Mouse (Mus musculus) adrenal gland, postnatal 25 days (tissue): ENCODE results near the gene Med29. TPM values are rescaled to one million over a fixed set of nuclear protein-coding genes. Genes with fewer than 3 reads are reported as not detected.
A peak's percentile ranks its signal among the peaks of the same experiment; 100 is the strongest.
"Not testable (repeated sequence)": the region's sequence is repeated elsewhere in the genome, so short reads cannot be mapped to it uniquely, and the experiment has no call there.

ENCODE experiments used
- DNase-seq: peaks from one replicate; pipeline ENCODE4 v3.0.0; 2021; ENCODE audit warnings: mixed read lengths
- total RNA-seq: library from RNA; stranded (reverse); gene quantifications from 2 replicates; pipeline ENCODE4 v1.2.3, GENCODE M21; 2021

Gene Med29
- total RNA-seq, 1 experiment from 2014 or later, result 31.3 TPM

DNA sequence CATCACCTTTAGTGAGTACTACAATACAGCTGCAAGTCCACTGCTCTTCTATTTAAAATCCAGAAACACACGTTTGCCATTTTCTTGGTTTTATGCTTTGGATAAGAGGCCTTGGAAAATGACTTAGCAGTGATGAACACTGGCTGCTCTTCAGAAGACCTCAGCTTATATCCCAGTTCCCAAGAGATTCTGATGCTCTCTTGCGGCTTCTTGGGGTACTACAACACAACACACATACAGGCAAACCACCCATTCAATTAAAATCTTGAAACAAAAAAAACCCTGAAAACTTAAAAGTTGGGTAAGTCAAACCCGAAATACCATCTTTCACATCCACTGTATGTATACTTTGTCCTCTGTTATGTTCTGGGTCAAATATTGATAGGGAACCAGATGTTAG lies 5.5 kb upstream of the Med29 start:
- DNase-seq, result no peak

- DNase-seq, result no peak
These were observed 2.9 kb upstream of the Med29 start for GRCm38 (mm10) chr7:28395425-28395824.

DNA sequence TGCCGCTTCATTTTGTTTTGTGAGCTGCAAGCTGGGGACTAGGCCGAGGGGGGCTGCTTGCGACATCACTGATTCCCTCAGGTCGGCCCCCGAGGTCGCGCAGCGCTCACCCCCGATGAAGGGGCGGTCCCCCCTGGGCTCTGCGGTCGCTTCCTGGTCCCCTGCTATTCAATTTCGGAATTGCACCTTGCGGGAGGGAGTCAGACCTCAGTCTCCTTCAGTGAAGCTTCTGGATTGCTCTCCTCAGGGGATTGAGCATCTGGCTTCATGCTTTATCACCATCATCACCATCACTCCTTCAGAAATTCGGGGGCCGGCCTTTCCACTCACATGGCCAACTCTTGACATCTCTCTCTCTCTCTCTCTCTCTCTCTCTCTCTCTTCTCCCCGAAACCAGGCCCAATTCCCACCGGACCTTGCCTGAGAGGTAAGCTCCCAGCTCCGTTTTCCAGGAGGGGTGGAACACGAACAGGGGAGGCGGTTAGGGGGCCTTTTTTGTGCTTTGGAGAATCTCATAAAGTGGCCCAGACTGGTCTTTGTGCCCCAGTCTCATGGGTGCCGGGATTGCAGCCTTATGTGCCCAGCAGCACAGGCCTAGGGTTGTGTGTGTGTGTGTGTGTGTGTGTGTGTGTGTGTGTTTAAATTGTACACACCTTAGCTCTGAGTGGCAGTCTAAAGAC lies 904 bp upstream of the Med29 start:
- DNase-seq, result no peak

DNA sequence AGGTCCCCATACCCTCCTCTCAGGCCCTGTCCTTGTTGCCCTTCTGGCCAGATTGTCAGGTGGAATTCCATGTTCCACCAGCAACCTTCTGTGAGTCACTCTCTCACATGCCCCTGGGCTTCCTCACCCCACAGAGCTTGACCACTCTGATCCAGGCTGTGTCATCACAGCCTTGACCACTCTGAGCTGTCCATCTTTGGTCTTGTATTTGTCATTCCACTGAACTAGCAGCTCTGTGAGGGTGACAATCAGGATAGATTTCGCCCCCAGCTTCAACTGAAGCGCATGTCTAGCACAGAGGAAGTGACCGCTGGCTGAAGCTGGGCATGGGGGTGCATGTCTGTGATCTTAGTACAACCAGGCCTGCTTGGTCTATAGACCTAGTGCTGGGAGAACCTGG lies 2.2 kb downstream of the Med29 start:
- DNase-seq, result no peak

DNA sequence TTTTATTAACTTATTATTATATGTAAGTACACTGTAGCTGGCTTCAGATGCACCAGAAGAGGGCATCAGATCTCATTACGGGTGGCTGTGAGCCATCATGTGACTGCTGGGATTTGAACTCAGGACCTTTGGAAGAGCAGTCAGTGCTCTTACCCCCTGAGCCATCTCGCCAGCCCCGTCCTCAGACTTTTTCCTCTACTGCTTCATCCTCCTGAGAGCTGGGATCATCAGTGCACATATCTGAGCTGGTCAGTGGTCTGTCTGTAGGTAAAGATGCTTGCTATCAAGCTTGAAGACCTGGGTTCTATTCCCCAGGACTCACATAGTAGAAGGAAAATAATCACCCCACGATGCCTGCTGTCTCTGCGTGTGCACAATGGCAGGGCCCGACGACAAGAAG lies 5.1 kb downstream of the Med29 start:
- not testable (repeated sequence) for DNase-seq

- DNase-seq, result not testable (repeated sequence)
These were observed 5.6 kb downstream of the Med29 start for GRCm38 (mm10) chr7:28386877-28387276.

- DNase-seq, result peak; percentile 87
These were observed 6.0 kb downstream of the Med29 start for GRCm38 (mm10) chr7:28386462-28386861.

- no peak for DNase-seq
These were observed 6.5 kb downstream of the Med29 start for GRCm38 (mm10) chr7:28386007-28386406.

DNA sequence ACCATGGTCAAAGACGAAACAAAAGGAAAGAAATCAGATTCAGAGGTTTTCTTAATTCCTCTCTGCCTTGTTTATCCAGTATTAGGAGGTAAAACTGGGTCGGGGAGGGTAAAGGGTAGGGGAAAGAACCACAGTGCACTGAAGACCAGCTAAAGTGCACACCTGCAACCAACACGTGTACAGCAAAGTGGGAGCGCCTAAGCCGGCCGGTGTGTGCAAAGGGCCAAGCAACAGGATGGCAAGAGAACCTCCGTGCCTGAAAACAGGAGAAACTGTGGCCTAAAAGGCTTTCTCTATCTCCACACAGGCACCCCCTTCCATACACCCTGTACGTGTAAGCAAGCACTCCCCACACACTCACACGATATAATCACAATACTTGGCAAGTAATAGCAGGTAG lies 7.3 kb downstream of the Med29 start:
- DNase-seq, result no peak

DNA sequence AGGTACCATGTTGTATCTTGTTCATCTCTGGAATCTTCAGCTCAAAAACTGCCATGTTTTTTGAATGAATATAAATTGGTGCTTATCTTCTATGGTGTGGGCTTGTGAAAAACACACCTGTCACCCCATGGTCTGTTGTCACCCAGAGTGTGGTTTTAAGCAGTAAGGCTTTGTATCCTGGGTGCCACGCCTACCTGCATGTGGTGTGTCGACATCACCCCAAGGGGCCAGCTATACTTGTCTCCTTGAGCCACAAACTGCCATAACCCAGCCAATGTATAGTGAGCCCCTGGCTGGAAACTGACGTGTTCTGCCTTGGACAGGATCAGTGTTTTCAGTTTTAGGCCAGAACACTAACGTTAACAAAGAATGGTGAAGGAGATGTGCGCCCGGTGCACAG lies 8.3 kb downstream of the Med29 start:
- DNase-seq, result no peak

GRCm38 (mm10) chr7:28383606-28384005 lies 8.9 kb downstream of the Med29 start:
- DNase-seq, result no peak

GRCm38 (mm10) chr7:28382981-28383396 lies 9.5 kb downstream of the Med29 start:
- DNase-seq, result peak; percentile 55

DNA sequence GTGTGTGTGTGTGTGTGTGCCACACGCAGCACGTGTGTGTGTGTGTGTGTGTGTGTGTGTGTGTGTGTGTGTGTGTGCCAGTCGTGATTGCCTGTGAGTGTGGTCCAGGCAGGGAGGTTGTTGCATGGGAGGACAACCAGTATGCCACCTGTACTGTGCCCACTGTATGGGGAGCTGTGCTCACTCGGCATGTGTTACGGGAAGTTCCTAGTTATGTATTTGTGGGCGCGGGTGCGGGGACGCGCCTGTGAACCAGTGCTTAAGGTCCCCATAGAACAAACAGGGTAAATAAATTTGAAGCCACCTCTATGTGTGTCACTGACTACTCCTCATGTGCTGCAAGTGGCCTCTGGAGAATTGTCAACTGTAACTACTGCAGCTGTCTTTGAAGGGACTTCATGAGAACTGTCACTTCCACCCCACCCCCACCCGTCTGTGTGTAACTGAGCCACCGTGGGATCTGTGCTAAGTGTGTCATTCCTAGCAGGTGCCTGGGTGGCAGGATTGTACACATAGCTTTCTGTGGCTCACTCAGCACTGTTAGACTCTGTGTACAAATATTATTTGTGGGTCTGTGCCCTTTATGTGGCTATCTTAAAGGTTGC lies 10.1 kb downstream of the Med29 start:
- no peak for DNase-seq

- peak; percentile 74 for DNase-seq
These were observed 10.6 kb downstream of the Med29 start for GRCm38 (mm10) chr7:28381938-28382337.

DNA sequence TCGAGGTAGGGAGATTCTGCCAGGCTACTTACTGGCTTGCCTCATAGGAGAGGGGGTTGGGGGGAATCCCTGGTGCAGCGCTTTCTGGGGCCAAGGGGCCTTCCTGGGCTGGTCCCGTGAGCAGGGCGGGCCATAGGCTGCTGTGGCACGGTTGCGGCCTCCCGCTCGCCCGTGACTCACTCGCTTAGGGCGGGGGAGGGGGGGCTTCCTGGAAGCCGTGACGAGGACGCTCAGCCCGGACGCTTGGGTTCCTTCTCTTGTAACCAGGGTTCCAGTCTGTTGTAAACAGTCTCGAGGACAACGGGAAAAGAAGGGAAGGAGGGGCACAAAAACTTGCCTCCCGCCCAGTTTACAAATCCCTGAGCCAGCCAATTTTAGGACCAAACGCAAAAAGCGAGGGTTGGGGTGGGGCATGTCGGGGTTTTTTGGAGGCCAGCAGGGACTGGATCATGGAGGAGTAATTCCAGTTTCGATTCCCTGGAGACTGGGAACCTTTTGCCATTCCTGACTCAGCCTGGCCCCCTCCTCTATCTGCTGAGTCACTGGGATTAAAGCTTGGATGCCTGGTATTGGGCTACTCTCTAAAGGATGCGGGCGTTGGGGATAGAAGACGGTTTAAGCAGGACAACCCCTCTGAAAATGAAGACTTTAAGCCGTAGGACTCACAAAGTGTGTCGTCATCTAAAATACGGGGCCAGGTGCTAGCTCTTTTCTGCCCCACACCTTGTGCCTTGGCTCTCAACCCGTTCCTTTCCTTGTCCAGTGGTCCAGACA lies 11.3 kb downstream of the Med29 start:
- DNase-seq, result peak; percentile 84

DNA sequence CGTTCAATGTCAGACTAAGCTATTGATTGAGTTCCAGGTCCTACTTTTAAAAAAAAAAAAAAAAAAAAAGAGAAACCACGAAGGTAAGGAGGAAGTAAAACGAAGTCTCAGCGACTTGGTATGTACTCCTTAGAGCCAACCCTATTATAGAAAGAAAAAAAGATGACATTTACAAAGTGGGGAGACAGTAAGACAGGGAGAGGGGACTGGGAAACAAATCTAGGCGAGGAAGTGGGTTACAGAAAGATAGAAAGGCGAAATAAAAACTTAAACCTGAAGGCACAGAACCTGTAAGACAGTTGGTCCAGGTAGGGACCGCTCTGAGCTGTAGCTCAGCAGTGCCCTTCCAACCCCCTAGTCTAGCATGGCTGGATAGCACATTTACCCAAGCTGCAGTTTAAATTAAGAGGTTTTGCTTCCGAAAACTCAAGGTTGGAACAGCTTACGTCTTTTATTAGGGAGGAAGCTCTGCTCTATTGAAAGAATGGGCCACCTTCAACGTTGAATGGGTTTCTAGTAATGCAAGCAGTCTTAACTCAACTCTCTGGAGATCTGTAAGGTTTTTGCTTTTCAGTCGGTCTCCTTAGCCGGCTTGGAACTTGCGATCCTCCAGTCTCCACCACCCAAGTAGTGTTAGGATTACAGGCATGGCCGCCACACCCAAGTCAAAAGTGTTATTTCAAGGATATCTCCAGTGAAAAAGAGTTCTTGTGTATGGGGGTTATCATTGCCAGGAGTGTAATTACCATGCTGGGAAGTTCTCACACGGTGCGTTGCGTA lies 12.1 kb downstream of the Med29 start, which contains the start of gene Zfp36:
Gene Zfp36, minus strand, starts transcription at position 17 of the 780 bp plus-strand sequence.
- DNase-seq, result no peak

DNA sequence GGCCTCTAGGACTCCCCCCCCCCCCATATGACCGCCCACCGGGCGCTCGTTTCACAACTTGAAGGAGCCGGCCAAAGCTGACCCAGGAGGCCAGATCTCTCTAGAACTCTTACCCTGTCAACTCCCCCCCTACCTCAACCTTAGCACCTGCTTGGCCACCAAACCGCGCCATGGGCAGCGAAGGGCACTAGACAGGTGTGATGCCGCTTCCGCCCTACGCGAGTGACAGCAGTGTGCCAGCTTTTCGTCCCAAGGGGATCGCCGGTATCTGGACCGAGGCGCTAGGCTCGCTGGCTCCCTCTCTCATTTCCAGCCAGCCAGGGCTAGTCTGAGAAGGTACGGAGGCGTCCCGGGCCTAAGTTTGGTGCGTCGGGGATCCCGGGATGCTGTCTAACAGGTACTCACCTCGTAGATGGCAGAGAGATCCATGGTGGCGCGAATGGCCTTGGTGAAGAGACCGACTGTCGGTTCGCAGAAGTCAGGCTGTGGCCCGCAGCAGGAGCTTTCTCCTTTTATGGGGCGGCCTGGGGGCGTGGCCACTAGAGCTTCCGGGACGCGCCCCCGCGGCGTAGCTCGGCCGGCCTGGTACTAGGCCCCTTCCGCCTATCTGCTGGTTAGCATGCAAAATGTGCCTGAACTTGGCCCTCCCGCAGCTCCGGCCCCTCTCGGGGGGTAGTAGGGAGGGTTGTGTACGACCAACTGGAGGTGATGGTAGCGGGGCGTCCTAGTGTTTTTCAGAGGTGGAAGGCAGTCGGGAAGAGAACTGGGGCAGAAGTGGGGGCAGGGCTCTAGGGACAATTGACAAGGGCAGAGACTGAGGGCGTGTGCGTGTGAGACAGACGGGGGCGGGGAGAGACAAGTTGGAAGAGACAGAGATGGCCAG lies 13.5 kb downstream of the Med29 start:
- DNase-seq, result peak; percentile 97

- peak; percentile 44 for DNase-seq
These were observed 14.3 kb downstream of the Med29 start for GRCm38 (mm10) chr7:28378066-28378690.

DNA sequence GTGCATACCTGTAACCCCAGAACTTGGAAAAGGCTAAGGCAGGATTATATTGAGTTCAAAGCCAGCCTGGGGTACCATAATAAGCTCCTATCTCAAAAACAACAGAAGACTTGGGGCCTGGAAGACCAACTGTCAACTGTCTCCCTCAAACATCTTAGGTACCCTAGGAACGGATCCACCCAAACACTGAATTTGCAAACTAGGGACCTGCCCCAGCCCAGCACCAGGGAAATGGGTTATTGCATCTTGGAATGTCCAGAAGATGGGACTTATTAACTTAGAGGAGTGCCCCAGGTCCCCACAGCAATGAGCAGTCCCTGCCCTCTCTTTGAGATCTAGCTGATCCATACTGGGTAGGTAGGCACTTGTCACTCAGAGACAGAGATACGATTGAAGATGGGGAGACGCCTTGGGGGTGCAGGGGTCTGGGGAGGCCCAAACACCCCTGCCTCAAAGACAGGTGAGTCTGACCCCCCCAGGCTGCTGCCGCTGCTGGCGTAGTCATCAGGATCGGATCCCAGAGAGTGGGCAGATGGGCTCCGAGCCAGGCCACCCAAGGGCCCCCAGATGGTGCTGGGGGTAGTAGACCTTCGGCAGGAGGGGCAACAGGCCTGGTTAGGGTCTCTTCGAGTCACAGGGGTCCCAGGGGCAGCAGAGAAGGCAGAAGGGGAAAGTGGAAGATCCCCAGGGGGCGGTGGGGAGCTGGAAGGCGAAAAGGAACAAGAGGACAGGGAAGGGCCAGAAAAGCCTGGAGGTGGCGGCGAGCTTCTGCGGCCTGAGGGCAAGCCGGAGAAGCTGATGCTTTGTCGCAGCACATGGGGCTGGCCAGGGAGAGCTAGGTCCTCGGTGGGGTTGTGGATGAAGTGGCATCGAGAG lies 15.1 kb downstream of the Med29 start:
- no peak for DNase-seq
